Mouse (Mus musculus) liver (tissue): ENCODE data around the gene Shisa5.

Source experiments
- DNase-seq: peaks from one replicate; pipeline ENCODE4 v3.0.0-alpha.2; 2020; ENCODE audit warnings: mixed read lengths

Gene Shisa5

DNA sequence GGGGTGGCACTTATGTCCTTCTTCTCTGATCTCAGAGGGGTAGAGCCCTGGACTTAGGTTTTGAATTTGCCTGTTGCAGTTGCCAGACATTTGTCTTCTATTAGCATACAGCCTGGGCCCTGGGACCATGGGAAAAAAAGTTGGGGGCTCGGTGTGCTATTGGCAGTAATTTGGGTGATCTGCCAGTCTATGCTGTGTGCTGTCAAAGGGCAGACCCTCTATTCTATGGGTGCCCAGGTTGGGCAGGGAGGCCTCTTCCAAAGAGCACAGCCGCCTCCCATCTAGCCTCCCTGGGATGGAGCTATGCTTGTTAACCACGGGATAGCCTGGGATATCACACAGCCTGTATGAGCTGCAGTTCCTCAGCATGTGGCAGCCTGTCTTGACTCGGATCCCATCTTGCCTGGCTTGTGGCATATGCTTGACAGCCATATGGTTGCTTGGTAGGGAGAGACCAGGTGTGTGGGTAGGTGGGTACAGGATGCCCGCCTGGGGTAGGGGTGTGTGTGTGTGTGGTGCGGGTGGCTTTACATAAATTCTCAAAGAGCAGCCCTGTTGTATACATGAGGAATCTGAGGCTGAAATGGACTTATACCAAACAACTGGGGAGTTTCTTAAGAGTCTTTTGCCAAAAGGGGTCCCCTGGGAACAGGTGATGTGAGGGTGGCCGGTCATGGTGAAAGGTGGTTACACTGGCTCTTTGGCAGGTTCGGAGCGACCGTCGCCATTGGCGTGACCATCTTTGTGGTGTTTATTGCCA, 17.1 kb downstream of the Shisa5 start:
- no peak for DNase-seq

DNA sequence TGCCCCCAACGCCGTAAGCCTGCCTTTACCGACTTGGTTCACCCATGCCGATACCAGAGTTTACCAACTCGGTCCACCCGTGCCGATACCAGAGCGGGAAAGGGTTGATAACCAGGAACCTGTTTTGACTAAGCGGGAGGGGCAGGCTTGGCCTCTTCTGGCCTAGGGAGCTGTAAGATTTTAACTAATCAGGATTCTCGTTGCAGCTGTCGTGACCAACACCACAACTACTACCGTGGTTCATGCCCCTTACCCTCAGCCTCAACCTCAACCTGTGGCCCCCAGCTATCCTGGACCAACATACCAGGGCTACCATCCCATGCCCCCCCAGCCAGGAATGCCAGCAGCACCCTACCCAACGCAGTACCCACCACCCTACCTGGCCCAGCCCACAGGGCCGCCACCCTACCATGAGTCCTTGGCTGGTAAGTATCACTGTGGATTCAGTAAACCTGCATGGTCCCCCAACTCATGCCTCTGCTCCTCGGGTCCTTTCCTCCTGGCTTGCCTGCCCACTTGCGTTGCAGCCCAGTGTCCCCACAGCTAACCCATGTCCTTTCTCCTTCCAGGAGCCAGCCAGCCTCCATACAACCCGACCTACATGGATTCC, 17.8 kb downstream of the Shisa5 start:
- DNase-seq: no peak

DNA sequence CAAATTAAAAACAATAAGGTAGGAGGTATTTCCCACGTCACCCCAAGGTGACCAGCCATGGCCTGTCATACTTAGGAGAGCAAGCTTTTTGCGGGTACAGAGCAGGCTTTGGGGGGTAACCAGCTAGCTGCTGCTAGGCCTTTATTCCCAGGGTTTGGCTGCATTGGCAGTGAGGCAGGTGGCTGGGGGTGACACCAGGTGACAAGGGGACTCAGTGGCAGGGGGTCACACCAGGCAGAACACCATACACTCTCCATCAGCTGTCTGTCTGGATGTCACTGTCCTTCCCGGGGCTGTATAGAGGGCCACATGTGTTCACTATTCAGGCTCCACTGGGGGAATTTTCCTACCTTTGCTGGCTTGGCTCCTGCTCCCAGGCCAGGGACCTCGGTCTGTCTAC, 18.6 kb downstream of the Shisa5 start:
- no peak for DNase-seq

DNA sequence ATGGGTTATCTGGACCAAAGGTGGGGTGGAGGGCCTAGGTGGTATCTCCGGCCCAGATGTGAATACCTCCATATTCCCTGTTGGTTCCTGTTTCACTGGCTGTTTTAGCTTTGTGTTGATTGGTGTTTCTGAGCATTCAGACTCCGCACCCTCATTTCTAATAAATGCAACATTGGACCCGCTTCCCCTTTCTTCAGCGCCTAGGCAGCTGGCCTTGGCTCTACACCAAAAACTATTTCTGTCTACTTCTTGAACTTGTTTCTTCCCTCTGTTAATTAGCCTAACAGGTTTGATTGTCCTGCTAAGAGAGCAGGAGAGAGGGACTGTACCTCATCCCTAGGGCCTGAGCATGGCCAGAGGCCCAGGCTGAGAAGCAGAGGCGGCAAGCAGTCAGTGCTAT, 19.2 kb downstream of the Shisa5 start:
- DNase-seq: no peak

DNA sequence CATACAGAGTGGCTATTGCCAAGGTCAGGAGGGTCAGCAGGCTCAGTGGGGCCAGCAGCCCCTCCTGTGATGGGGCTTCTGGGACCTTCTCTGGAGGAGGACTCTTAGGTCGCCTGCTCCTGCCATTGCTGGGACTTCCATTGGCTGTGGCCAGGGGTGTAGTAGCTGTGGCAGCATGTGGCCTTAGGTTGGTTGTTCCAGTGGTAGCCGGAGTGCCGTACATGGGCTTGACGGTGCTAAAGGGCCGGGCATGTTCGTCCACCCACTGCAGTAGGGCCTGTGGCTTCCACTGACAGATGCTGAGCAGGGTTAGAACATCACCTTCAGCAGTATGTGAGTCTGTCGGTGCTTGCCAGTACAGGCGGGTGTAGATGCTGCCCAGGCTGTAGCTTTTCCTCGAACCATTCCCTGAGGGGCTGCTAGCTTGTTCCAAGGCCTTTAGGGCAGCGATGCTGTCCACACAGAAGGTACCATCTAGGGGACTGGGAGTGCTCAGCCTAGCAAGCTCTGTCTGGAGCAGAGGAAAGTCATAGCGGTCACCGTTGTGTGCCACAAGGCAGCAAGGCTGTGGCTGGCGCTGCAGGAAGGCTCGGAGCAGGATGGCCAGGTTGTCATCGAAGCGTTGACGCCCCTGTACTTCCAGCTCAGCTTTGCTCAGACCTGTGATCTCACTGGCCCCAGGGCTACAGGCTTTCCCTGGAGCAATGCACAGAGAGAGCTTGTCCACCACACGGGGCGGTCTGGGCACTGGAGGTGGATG, 19.8 kb downstream of the Shisa5 start:
- DNase-seq: no peak

DNA sequence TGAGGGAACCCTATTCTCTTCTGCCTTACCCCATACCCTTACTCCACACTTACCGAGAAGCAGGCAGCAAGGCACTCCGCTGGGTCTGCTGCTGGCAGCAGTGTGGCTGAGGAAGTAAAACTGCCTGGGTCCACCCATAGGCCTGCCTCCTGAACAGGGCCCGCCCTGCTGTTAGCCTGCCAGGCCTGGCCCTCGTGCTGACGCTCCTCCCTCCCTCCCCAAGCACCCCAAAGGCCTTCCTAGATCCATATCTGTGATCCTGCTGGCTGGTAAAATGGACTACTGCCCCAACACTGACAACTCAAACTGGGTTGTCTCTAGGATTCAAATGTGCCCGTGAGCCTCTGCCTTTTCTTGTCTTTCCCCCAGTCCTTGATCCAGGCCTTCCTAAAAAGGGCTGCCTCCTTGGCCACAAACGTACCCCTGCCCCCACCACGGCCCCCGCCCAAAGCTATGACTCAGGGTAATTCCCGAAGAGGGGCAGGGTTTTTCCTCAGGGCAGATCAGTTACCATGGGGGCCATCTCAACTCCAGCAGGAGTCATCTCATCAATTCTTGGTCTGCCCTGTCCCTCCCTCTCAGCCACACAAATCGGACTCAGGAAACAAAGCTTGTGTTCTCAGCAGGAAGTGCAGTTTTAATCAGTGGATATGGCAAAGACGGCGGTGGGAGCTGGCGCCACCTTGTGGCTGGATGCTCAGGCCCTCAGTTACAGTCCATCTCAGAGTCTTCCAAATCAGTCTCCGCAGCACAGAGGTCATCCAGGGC, 21.0 kb downstream of the Shisa5 start, which contains the start of gene Trex1:
TSS of gene Trex1 (minus strand) at position 599 of the 768 bp plus-strand sequence.
- DNase-seq: peak; percentile 91

DNA sequence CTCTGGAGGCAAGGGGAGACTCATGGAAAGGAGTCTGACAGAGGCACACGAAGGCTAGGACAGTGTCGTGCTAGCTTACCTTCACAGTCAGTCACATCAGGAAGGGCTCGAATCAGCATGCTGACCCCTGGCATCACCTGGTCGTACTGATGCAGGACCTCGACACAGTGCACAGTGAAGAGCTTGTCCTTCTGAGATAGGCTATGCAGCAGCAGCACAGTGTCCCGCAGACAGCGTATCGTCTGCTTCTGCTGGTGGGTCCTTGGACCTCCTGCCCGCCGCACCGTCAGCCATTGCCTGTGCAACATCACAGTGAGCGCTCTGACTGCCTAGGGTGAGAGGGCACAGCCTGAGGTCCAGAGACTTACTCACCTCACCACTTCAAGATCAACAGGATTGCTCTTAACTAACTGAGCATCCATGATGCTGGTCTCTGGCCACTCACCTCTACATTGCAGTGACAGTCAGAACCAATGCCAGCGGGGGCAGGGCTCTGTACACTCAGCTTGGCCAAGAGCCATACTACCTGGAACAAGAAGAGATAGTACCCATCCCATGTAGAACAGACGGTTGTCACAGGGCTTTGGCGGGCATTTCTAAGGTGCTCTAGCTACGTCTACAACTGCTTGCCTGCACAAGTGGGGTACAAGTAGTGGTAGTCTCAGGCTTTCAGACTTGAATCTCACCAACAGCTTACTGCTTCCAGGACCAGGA, 22.0 kb downstream of the Shisa5 start:
- no peak for DNase-seq

DNA sequence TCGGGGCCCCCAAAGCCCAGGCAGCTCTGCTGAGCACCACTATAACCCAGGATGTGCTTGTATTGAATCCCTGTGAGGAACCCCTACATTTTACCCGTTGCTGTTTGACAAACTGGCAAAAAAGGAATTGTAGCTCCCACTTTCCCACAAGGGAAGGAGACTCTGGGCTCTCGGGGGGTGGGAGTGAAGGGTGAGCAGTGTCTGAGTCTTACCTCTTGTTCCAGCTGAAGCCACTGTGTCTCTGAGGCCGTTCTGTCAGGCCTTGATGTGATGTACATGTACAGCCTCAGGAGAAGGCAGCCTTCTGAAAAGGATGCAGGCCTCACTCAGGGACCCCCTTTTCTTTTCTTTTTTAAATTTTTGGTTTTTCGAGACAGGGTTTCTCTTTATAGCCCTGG, 22.5 kb downstream of the Shisa5 start:
- DNase-seq: no peak

DNA sequence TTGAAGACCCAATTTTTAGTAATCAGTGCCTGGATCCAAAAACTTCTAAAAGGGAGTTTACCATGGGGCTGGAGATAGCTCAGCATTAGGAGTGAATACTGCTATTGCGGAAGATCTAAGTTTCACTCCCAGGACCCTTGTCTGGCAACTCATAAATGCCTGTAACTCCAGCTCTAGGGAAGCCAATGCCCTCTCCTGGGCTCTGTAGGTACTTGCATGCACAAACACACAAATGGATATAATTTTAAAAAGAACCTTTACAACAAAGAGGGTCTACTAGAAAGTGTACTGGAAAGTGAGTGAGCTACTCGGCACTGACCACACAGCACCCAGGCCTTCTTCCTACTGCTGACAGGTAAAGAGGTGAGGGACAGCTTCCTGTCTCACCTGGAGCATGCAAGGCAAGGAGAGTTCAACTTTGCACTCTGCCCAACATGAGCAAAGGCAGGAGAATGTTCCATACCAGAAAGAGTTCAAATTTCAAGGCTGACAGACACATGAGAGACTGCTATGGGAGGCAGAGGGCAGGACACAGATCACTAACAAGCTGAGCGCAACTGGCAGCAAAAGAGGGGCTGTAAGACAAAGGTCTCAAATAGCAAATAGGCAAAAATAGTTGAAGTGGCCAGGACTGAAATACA, 29.9 kb downstream of the Shisa5 start:
- no peak for DNase-seq

DNA sequence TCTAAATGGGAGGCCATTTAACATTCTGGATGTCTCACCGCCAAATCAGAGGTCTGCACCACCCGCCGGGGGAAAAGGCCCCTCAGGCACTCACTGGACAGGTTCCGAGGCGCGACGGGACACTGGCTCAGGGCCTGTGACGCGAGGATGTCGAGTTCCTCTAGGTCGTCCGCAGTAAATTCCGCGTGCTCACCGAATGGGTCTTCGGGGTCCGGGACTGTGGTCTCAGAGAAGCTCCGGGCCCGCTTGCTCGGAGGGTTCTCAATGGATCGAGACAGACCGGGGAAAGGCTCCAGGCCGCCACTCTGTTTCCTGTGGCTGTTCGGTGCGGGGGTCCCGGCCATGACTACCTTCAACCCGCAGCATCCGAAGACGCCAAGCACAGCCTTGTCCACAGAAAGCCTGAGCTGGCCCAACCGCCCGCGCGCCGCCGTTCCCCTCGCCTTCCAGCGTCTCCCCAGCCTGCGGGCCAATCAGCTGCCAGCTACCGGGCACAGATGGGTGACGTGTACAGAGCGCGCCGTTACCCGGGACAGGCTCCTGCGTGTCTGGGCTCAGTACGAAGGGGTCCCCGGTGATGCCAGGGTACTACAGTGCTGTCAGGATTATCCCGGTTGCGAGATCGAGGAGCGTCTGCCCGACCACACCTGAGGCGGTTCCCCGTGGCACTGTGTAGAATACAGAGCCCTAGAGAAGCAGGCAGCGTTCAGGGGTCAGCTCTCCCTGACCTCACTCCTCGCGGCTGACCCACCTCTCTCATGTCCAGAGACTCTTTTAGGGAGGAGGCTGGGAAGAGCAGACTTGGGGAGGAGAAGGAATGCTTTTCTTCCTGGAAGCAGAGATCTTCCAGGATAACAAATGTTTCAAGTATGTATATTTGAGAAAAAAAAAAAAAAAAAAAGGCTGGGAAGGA, 35.6 kb downstream of the Shisa5 start, which contains the start of gene Atrip:
TSS of gene Atrip (minus strand) at position 464 of the 913 bp plus-strand sequence.
- DNase-seq: peak; percentile 92

DNA sequence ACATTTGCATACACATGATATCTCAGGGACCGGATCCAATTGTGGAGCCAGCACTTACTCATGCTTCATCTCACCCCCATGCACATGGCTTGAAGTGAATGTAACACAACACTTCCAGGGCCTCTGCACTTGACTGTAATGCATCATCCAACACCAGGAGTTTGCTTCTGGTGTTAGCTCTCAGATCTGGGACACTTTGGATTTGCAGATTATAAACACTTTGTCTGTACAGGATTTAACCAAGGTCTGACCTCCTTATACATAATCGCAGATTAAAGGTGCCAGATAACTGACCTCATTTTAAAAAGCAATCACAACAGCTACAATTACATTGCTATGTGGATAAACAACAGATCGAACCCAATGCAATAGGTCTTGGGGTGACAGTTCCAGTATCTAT, 42.2 kb downstream of the Shisa5 start:
- DNase-seq: no peak

DNA sequence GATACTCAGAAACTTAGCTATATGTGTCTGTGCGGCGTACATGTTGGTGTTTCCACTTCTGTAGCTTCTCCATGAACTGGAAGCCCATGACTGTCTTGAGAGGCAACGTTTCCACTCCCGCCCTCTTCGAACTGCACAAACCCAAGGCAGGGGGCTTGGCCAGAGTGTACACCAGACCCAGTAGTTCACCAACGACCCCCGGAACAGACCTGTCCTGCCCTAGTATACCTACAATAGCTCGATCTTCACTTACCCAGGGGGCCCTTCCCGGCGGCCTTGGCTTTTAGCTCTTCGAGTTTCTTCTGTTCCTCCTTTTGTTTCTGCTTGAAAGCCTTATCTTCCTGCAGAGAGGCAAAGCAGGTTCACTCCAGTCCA, 43.4 kb downstream of the Shisa5 start:
- no peak for DNase-seq

DNA sequence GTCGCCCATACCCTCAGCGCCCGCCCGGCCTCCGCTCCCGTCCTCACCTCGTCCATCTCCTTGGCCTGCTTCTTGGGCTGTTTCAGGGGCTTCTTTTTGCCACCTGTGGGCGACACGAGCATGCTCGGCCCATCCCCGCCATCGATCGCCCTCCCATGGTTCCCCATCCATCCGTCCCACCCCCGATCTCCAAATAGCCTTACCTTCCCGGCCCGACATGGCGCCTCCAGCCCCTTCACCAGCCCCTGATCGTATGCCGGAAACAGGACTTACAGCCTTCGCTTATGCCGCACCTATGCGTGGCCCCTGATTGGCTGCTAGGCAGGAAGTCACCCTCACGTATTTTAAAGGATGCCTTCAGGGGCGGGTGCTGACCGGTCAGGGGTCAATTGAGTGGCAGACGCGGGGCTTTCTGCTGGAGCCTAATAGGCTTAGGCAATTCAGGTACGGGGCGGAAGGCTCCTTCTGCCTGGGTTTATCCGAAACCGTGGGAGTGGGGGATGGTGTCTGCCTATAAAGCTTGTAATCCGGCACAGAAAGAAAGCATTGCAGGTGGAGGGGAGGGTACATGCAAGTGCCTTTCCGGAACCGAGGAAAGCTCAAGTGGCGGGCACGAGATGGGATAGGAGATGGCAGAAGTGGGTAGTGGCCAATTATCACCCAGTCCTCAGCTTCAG, 43.9 kb downstream of the Shisa5 start, which contains the start of the genes Ccdc51 and Tma7:
TSS of gene Ccdc51 (plus strand) at position 370 of the 677 bp plus-strand sequence.
TSS of gene Tma7 (minus strand) at position 464 of the 677 bp plus-strand sequence.
- peak; percentile 91 for DNase-seq

DNA sequence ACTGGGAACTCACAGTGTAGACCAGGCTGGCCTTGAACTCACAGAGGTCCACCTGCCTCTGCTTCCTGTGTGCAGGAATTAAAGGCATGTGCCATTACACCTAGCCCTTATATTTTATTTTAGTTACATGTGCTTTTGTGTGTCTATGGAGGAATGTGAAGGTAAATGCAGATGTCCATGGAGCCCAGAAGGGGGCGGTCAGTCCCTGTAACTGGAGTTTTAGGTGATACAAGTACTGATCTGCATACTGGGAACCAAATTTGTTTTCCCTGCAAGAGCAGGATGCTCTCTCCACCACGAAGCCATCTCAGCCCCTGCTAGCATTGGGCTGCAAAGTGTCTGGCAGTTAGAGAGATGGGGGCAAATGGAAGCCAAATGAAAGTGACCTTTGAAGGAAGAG, 46.6 kb downstream of the Shisa5 start:
- DNase-seq: peak; percentile 47

DNA sequence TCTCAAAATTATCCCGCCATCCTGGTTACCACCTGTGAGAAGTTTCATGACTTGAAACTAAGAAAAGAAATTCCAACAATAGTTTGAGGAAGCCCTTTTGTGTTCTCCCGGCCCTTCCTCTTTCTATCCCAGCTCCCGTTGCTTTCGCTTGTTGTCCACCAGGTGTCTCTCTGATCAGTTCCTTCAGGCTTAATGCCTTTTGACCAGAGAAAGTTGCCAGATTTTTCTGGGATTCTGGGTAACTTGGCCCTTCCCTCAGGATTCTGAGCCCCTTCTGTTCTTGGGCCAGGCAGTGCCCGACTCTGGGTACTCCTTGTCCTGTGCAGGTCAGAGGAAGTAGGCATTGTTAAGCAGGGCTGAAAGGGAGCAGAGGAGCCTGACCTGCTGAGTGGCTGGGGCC, 49.6 kb downstream of the Shisa5 start:
- DNase-seq: no peak

DNA sequence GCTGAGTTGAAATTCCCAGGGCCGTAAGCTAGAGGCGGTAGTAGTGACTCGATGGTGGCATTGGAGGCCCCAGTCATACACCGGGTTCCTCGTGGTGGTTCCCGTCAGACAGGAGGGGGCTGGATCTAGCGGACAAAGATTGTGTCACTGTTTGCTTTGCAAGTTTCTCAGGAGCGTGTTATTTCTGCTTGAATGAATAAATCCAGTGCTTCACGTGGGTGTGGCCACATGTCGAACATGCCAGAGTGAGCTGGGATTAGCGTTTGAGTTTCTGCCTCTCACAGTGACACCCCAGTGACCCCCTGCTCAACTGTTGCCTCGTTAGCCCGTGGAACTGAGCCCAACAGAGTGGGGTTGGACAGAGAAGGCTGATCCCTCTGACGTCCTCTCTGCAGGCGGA, 52.1 kb downstream of the Shisa5 start:
- DNase-seq: no peak

DNA sequence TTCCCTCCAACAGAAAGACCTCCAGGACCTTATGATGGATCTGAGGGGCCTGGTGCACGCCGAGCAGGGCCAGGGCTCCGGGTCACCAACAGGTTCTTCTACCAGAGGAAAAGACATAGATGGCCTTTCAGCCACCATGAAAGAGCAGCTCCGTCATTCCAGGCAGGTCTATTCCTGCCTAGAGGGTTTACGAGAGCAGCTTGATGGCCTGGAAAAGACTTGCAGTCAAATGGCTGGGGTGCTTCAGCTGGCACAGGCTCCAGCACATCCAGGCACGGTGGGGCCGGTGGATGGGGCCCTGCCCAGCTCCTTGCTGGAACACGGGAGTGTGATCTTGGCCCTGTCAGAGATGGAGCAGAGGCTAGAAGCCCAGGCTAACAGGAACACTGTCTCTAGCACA, 53.4 kb downstream of the Shisa5 start:
- DNase-seq: no peak

DNA sequence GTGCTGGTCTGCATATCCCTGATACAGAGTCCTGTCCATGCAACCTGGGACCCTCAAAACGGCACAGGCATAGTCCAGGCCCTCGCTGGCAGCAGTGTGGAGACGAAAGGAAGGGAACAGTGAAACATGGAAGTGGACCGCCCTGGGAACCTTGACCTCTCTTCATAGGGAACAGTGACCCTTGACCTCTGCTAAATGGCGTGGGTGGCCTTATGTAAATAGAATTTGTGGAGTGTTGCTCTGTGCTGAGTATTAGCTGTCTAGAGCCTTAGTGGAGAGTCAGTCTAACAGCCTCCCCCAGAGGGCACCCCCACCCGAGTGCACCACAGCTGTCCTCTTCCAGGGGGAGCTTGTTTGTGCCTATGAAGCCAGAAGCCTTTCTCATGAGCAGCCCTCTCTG, 54.4 kb downstream of the Shisa5 start:
- peak; percentile 36 for DNase-seq

DNA sequence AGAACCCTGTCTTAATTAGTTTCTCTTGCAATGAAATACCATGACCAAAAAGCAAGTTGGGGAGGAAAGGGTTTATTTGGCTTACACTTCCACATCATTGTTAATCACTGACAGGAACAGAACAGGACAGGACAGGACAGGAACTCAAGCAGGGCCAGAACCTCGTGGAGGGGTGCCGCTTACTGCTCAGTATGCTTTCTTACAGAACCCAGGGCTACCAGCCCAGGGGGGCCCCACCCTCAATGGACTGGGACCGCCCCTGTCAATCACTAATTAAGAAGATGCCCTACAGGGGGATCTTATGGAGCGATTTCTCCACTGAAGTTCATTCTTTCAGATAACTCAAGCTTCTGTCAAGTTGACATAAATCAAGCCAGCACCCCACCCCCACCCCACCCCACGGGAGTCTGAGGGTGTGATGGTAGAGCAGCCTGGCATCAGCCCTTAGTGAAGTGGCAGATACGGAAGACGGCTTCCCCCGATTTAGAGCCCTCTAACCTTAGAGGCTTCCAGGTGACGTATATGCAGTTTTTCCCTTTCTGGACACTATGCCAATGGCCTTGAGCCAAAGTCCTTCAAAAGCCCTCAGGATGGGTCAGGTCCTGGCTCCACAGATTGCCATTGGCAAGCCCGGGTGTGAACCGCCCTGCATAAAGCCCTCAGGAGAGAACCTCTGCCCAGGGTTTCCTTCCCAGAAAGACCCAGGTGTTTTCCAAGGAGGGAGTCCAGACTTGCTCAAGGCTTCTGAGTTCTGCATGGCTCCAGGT, 55.6 kb downstream of the Shisa5 start:
- DNase-seq: no peak
